Mouse (Mus musculus) E14TG2a.4 (cell line): ENCODE measurements around the gene Pard6b.

Experiments
- H3K27me3 ChIP-seq: 2 replicates; pipeline ENCODE4 v1.6.1; 2014; ENCODE audit warnings: low read length, control low read depth; ENCODE audit not compliant: insufficient read depth
- H3K36me3 ChIP-seq: 2 replicates; pipeline ENCODE4 v1.6.1; 2014; ENCODE audit warnings: low read length, control low read depth; ENCODE audit not compliant: insufficient read depth
- H3K4me1 ChIP-seq: replicated peaks from 2 replicates; pipeline ENCODE4 v1.6.1; 2014; ENCODE audit warnings: low read depth, low read length, control low read depth
- H3K4me3 ChIP-seq: replicated peaks from 2 replicates; pipeline ENCODE4 v1.5.1; 2014; ENCODE audit warnings: mild to moderate bottlenecking, low read length
- H3K9me3 ChIP-seq: 2 replicates; pipeline ENCODE4 v1.6.1; 2014; ENCODE audit warnings: low read length, control low read depth
- CTCF ChIP-seq: conservative IDR thresholded peaks from 2 replicates; pipeline ENCODE4 v1.5.1; 2014; ENCODE audit warnings: low read length
- NANOG ChIP-seq: IDR thresholded peaks from 2 replicates; pipeline ENCODE4 v1.6.1; 2014; ENCODE audit warnings: borderline replicate concordance, low read length, mixed read lengths
- POU5F1 ChIP-seq: IDR thresholded peaks from 2 replicates; pipeline ENCODE4 v1.6.1; 2014; ENCODE audit warnings: low read length, borderline replicate concordance

Gene Pard6b

DNA sequence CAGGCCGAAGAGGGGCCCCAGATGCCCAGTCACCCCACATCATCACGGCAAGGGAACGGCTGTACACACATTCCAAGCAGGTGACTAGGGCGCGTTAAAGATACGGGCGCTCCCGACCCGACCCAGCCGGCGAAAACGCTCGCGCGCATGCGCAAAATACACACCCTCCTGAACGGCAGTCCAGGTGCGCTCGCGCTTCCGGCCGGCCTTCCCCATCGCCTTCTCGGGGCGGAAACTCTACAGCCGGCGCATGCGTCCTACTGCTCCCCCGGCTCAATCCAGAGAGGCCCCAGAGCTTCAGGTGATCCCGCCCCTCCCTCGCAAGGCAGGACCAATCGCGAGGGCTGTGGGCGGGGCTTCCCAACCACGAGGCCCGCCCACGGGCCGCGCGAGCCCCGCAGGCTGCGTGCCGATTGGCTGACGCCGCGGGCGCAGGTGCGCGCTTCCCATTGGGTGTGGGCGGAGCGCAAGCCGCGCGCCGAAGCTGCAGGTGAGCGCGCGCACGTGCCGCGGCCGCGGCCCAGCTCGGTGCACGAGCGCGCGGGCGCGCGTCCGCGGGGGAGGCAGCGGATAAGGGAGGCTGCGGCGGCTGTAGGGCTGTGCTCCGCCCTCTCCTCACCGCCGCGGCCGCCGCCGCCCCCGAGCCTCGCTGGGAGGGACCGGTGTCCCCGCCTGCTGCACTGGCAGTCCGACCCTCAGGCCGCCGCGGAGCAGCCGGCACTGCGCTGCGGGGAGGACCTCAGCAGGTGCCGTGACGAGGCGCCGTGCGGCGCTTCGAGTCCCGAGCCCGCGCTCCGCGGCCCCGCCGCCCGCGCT, at the start of gene Pard6b:
Gene Pard6b, plus strand, starts transcription at position 574 of the 816 bp plus-strand sequence.
- Histone ChIP-seq H3K4me1 (peaks cover 47% of the 10 kb centered on the region), H3K4me3 (peak within 1 kb of the TSS; percentile 88), H3K27me3 (peaks cover 15% of the 10 kb centered on the region), H3K36me3 (peaks cover 5% of the 10 kb centered on the region), H3K9me3 (no peaks in the 10 kb centered on the region)
- no peak for TF ChIP-seq NANOG
- TF ChIP-seq CTCF = no peak
- TF ChIP-seq POU5F1 = no peak

DNA sequence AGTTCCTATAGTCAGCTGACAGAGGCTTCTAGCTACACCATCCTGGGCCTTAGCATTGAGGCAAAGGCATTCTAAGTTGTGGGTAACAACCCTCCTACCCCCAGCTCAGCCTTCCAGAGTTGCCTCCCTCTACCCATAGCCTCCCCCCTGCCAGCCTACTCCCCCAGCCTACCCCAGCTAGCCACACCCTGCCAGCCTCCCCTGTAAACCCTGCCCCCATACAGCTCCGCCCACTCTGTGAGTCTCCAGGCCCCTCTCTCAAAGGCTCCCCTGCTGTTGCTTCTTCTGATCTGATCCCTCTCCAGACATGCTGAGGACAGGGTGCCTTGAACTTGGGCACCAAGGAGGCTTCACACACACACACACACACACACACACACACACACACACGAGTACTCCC, 49.0 kb upstream of the Pard6b start:
- Histone ChIP-seq H3K36me3 (no peaks in the 10 kb centered on the region), H3K27me3 (no peaks in the 10 kb centered on the region), H3K9me3 (peaks cover 6% of the 10 kb centered on the region), H3K4me3 (no peak overlapping the region), H3K4me1 (peaks cover 27% of the 10 kb centered on the region)
- TF ChIP-seq POU5F1 (no peak), CTCF (no peak), NANOG (no peak)

DNA sequence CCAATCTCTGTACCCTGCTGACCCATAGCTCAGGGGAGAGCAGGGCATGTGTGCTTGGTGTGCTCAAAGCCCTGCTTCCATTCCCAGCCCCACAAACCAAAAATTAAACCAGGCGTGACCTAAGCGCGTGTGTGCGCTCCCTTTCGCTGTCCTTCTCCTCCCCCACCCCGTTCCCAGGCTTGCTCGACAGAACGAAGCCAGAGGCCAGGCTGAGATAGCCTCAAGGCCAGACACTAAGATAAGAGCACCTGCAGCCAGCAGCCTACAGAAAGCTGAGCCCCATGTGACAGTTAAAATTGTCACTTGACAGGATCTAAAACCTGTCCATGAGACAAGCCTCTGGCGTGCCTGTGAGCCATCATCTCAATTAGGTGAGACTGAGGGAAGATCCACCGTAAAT, 46.9 kb upstream of the Pard6b start:
- TF ChIP-seq NANOG (no peak), POU5F1 (no peak), CTCF (no peak)
- H3K4me1 ChIP-seq = peaks cover 36% of the 10 kb centered on the region
- H3K36me3 ChIP-seq = no peaks in the 10 kb centered on the region
- peaks cover under 1% of the 10 kb centered on the region; the same call in 1 of the 2 replicates for H3K9me3 ChIP-seq
- no peaks in the 10 kb centered on the region for H3K27me3 ChIP-seq
- H3K4me3 ChIP-seq = no peak overlapping the region

DNA sequence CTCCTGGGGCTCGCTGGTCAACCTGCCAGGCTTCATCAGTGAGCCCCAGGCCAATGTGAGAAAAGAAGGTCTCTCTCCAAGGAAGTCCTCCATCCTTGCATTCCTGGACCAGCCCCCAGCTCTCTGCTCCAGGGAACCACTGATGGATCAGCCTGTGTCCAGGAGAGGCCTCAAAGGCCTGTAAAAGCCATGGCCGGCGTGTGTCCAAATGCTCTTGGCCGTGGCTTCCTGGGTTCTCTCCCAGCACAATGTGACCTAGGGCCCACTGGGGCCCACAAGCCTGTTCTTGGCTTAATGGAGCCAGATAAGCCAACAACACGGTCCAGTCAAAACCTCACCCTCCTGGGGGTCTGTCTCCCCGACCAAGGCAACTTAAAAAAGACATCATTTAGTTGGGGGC, 44.9 kb upstream of the Pard6b start:
- Histone ChIP-seq H3K27me3 (no peaks in the 10 kb centered on the region), H3K4me1 (peaks cover 36% of the 10 kb centered on the region), H3K36me3 (no peaks in the 10 kb centered on the region), H3K4me3 (no peak overlapping the region), H3K9me3 (no peaks in the 10 kb centered on the region)
- TF ChIP-seq NANOG (no peak), CTCF (no peak), POU5F1 (no peak)

DNA sequence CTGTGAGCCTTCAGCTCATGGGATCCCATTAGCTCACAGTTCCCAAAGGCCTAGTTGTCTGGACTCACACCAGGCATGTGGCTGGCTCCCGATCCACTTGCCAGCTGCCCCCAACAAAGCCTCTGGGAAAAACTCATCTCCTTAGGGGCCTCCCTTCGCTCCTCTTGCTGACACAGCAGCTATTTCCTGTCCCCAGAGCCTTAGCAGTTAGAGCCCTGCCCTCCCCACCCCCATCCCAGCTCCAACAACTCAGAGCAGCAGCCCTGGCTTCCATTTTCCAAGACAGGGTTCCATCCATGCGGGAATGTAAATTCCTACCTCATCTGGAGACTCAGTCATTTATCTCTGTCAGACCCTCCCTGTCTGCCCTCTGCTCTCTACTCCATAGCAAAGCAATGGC, 43.7 kb upstream of the Pard6b start:
- Histone ChIP-seq H3K9me3 (no peaks in the 10 kb centered on the region), H3K4me1 (peaks cover 29% of the 10 kb centered on the region), H3K27me3 (no peaks in the 10 kb centered on the region), H3K4me3 (no peak overlapping the region), H3K36me3 (no peaks in the 10 kb centered on the region)
- no peak for TF ChIP-seq CTCF
- no peak for TF ChIP-seq POU5F1
- TF ChIP-seq NANOG = no peak

DNA sequence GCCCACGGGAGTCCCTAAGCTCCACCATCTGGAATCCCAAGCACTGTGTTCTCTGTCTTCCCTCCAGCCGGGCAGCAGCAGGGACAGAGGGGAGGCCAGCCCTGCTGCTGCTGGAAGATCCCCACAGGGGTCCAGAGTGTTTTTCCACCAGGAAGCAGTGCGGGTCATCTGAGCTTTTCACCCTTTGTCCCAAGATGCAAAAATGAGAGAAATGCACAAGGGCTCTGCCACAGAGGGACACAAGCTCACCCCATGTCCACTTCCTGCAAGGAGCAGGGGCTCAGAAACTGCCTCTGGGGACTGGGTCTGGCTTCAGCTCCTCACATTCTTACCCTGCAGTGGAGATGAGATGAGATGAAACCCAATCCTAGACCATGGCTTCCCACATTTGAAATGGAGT, 40.1 kb upstream of the Pard6b start:
- no peak overlapping the region for H3K4me3 ChIP-seq
- H3K9me3 ChIP-seq = no peaks in the 10 kb centered on the region
- H3K36me3 ChIP-seq = no peaks in the 10 kb centered on the region
- TF ChIP-seq POU5F1 (no peak), NANOG (no peak), CTCF (no peak)
- H3K4me1 ChIP-seq = peaks cover 20% of the 10 kb centered on the region
- peaks cover 9% of the 10 kb centered on the region; the same call in 1 of the 2 replicates for H3K27me3 ChIP-seq

DNA sequence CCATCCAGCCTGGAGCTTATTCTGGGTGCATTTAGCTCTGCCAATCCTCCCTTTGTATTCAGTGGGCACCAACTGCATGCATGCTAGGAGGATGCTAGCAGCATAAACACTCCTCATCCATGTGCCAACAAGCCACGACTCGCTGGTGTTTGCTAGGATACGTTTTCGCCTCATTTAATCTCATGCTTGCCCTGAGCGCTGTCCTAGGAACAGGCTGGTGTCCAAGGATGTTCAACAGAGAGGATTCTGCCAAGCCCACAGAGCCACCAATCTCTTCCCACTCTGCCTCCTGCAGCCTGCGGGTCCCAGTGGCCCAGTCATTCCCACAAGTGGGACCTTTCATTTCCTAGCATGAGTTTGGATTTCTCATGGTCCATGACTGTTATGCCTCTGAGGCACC, 38.8 kb upstream of the Pard6b start:
- TF ChIP-seq CTCF (no peak), NANOG (no peak), POU5F1 (no peak)
- no peaks in the 10 kb centered on the region for H3K36me3 ChIP-seq

DNA sequence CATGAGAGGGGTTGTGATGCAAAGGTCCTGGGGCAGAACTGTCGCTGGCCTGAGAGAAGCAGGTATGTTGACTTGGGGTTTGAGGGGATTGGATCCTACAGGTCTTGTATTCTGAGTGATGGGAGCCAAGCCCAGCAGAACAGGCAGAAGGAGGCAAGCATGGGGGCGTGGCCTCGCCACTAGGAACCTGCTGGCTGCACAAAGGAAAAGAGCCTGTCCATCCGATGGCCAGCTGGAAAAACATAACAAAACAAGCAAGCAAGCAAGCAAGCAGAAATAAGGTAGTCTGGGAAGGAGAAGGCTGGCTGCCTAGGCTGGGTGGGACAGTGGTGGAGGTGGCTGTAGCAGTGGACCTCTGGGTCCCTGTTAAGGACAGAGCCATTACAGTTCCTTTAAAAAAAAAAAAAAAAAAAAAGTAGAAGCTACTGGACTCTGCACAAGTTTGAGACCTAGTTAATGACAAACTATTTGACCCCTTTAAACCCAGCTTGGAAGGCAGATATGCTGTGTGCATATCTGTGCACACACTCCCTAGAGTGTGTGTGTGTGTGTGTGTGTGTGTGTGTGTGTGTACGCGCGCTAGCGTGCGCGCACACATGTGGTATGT, 36.0 kb upstream of the Pard6b start:
- TF ChIP-seq CTCF = no peak
- TF ChIP-seq POU5F1 = no peak
- TF ChIP-seq NANOG = no peak
- H3K4me1 ChIP-seq = peaks cover 27% of the 10 kb centered on the region
- no peaks in the 10 kb centered on the region for H3K36me3 ChIP-seq
- H3K9me3 ChIP-seq = no peaks in the 10 kb centered on the region
- no peak overlapping the region for H3K4me3 ChIP-seq
- H3K27me3 ChIP-seq = peaks cover 35% of the 10 kb centered on the region

More for the DNA sequence above, 38.8 kb upstream of the Pard6b start:
- H3K27me3 ChIP-seq = peaks cover 11% of the 10 kb centered on the region
- H3K9me3 ChIP-seq = no peaks in the 10 kb centered on the region
- H3K4me1 ChIP-seq = peaks cover 24% of the 10 kb centered on the region
- no peak overlapping the region for H3K4me3 ChIP-seq
